Mouse (Mus musculus) embryonic fibroblast, embryonic 13.5 days (primary cell): Measurements from ENCODE around the gene Pkm. TPM values are rescaled to one million over a fixed set of nuclear protein-coding genes. Genes with fewer than 3 reads are reported as not detected.
A peak's percentile ranks its signal among the peaks of the same experiment; 100 is the strongest.

Source experiments
- H3K27ac ChIP-seq: 2 replicates; pipeline ENCODE4 v1.5.1; 2012; ENCODE audit warnings: low read length, control low read depth, inconsistent platforms; ENCODE audit not compliant: insufficient read depth
- H3K4me1 ChIP-seq: 2 replicates; pipeline ENCODE4 v1.6.1; 2011; ENCODE audit warnings: low read length; ENCODE audit not compliant: control insufficient read depth, insufficient read depth
- H3K4me3 ChIP-seq: 2 replicates; pipeline ENCODE4 v1.5.1; 2011; ENCODE audit warnings: mild to moderate bottlenecking, control low read depth, low read length; ENCODE audit not compliant: insufficient read depth
- CTCF ChIP-seq: IDR thresholded peaks from 2 replicates; pipeline ENCODE4 v1.5.1; 2011; ENCODE audit warnings: mild to moderate bottlenecking, control low read depth, low read length, moderate library complexity, borderline replicate concordance; ENCODE audit not compliant: insufficient read depth
- POLR2A ChIP-seq: IDR thresholded peaks from 2 replicates; pipeline ENCODE4 v1.6.1; 2011; ENCODE audit warnings: low read depth, mild to moderate bottlenecking, control low read depth, low read length, moderate library complexity
- polyA plus RNA-seq: library from polyadenylated mRNA; stranded (reverse); fragments of >200 nt; gene quantifications from 2 replicates; pipeline ENCODE4 v1.2.4, GENCODE M21; 2011; ENCODE audit warnings: low read depth; ENCODE audit not compliant: missing spikeins, insufficient read length

The Pkm gene
- 1,030 and 1,261 TPM in 2 replicates for polyA plus RNA-seq

- Histone ChIP-seq H3K27ac (peak within 1 kb of the TSS; percentile 98), H3K4me3 (peak within 1 kb of the TSS; percentile 94), H3K4me1 (peaks cover 16% of the 10 kb centered on the region)
- TF ChIP-seq CTCF: no peak
- TF ChIP-seq POLR2A: peak; percentile 99
Observed at GRCm38 (mm10) chr9:59655958-59656634, at the start of gene Pkm. TSS of gene Pkm (plus strand) at chr9:59656368.

GRCm38 (mm10) chr9:59610950-59611349, 45.2 kb upstream of the Pkm start:
- TF ChIP-seq POLR2A (no peak), CTCF (no peak)

GRCm38 (mm10) chr9:59615797-59616196, 40.4 kb upstream of the Pkm start:
- no peak overlapping the region for H3K27ac ChIP-seq
- H3K4me1 ChIP-seq: peaks cover 4% of the 10 kb centered on the region; the same call in 1 of the 2 replicates
- no peak overlapping the region for H3K4me3 ChIP-seq
- TF ChIP-seq CTCF (no peak), POLR2A (no peak)

More at GRCm38 (mm10) chr9:59610950-59611349, 45.2 kb upstream of the Pkm start:
- H3K4me1 ChIP-seq: peaks cover 2% of the 10 kb centered on the region; the same call in 1 of the 2 replicates
- H3K27ac ChIP-seq: no peak overlapping the region
- H3K4me3 ChIP-seq: no peak overlapping the region

GRCm38 (mm10) chr9:59616622-59617306, 39.4 kb upstream of the Pkm start, which contains the start of gene Parp6:
TSS of gene Parp6 (plus strand) at chr9:59617284.
- no peak for TF ChIP-seq CTCF
- peak; percentile 90 for TF ChIP-seq POLR2A
- peak within 1 kb of the TSS; percentile 75 for H3K27ac ChIP-seq
- peak within 1 kb of the TSS; percentile 94 for H3K4me3 ChIP-seq
- H3K4me1 ChIP-seq: peaks cover 4% of the 10 kb centered on the region; the same call in 1 of the 2 replicates

GRCm38 (mm10) chr9:59617307-59617973, 38.7 kb upstream of the Pkm start:
- no peak for TF ChIP-seq CTCF
- TF ChIP-seq POLR2A: peak; percentile 2; the same call in 1 of the 2 replicates

GRCm38 (mm10) chr9:59638372-59638771, 17.8 kb upstream of the Pkm start:
- Histone ChIP-seq H3K27ac (no peak overlapping the region), H3K4me1 (peaks cover 4% of the 10 kb centered on the region; the same call in 1 of the 2 replicates), H3K4me3 (no peak overlapping the region)
- no peak for TF ChIP-seq CTCF
- TF ChIP-seq POLR2A: no peak

More at GRCm38 (mm10) chr9:59617307-59617973, 38.7 kb upstream of the Pkm start:
- peak overlapping the region; percentile 48 for H3K27ac ChIP-seq
- H3K4me3 ChIP-seq: peak overlapping the region; percentile 94
- H3K4me1 ChIP-seq: peaks cover 4% of the 10 kb centered on the region; the same call in 1 of the 2 replicates

GRCm38 (mm10) chr9:59639936-59640335, 16.2 kb upstream of the Pkm start:
- TF ChIP-seq POLR2A: no peak
- TF ChIP-seq CTCF: no peak
- Histone ChIP-seq H3K4me1 (peaks cover 4% of the 10 kb centered on the region; the same call in 1 of the 2 replicates), H3K27ac (no peak overlapping the region), H3K4me3 (no peak overlapping the region)

GRCm38 (mm10) chr9:59641320-59641719, 14.8 kb upstream of the Pkm start:
- H3K27ac ChIP-seq: no peak overlapping the region
- H3K4me3 ChIP-seq: no peak overlapping the region
- TF ChIP-seq CTCF (no peak), POLR2A (no peak)
- H3K4me1 ChIP-seq: peaks cover 4% of the 10 kb centered on the region; the same call in 1 of the 2 replicates

- Histone ChIP-seq H3K27ac (no peak overlapping the region), H3K4me1 (peaks cover 14% of the 10 kb centered on the region), H3K4me3 (no peak overlapping the region)
- TF ChIP-seq POLR2A (no peak), CTCF (no peak)
Observed at GRCm38 (mm10) chr9:59649911-59650310, 6.3 kb upstream of the Pkm start.
